Mouse (Mus musculus) frontal cortex, adult 2 months (tissue): Measurements from ENCODE around the gene Rnd1. TPM values are rescaled to one million over a fixed set of nuclear protein-coding genes. Genes with fewer than 3 reads are reported as not detected.

Experiments
- DNase-seq, 2 experiments: peaks; one replicate each; pipeline ENCODE4 v3.0.0; 2022; ENCODE audit warnings: low spot score in 1 of 2; ENCODE audit errors: extremely low spot score in 1 of 2
- polyA plus RNA-seq: library from polyadenylated mRNA; depleted of rRNA; stranded (reverse); fragments of >200 nt; gene quantifications from 2 replicates; pipeline ENCODE4 v1.2.3, GENCODE M21; 2012

Rnd1 gene
- polyA plus RNA-seq, 1 experiment = 25.4 TPM

DNA sequence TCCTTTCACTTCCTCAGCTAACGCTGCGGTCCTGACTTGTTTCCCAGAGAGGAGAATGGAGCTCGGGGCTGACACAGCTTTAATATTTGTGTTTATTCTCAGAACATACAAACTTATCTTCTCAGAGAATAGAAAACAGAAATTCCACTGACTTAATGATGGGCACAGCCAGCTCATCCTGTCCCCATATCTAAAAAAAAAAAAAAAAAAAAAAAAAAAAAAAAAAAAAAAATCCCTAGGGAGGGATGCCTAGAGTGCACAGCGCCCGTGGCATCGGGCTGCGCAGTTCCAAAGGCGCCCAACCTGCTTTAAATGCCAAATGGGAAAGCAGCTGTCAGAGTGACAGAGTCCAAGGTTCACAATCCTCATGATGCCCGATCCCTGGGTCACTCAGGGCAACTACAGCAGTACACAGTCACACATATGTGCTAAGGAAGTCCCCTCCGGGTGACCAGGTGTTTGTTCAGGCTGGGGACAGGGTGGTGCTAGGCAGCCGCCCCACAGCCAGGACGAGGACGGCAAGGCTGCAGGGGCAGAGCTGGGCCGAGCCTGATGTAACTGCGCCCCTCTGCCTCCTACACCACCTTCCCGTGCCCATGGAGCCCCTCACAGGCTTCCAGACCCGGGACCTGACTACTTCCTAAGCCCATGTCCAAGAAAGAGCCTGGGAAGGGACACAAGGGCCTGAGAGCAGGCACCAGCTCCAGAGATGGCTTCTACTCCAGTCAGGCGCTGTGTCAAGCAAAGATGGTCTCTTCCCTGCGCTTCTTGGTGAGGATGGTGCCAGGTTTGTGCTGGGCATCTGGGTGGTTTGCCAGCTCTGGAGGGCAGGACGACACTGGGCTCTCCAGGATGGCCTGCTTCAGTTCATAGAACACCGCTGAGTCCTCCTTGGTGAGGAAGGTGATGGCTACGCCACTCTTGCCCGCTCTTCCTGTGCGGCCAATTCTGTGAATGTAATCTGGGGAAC is 31.9 kb downstream of the Rnd1 start:
- no peak for DNase-seq

GRCm38 (mm10) chr15:98644406-98644805 is 32.9 kb downstream of the Rnd1 start:
- DNase-seq = no peak

GRCm38 (mm10) chr15:98640157-98640556 is 37.1 kb downstream of the Rnd1 start:
- no peak for DNase-seq

DNA sequence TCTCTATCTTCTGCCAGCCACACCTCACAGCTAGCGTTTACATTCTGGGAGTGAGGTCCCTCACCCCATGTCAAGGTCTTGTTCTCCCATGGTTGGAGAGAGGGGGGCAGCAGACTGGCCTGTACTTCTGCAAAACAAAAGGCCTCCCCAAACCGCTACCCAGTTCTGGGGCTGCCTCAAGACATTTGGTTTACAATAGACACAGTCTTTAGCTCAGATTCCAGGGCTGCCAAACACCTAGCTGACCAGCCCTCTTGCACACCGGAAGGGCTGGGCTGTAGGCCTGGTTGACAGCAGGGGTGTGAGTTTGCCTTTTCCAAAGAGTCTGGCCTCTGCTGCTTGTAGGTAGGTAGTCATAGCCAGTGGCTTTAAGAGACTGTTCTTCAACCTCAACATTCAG is 40.1 kb downstream of the Rnd1 start:
- DNase-seq = no peak

GRCm38 (mm10) chr15:98636517-98636916 is 40.7 kb downstream of the Rnd1 start:
- peak in 1 of 2 experiments; percentile 81 for DNase-seq

- no peak for DNase-seq
Measured at GRCm38 (mm10) chr15:98635291-98635841, 41.9 kb downstream of the Rnd1 start.

- DNase-seq = peak in 1 of 2 experiments; percentile 83
Measured at GRCm38 (mm10) chr15:98634541-98635081, 42.6 kb downstream of the Rnd1 start.

GRCm38 (mm10) chr15:98633822-98634470 is 43.3 kb downstream of the Rnd1 start:
- no peak for DNase-seq

DNA sequence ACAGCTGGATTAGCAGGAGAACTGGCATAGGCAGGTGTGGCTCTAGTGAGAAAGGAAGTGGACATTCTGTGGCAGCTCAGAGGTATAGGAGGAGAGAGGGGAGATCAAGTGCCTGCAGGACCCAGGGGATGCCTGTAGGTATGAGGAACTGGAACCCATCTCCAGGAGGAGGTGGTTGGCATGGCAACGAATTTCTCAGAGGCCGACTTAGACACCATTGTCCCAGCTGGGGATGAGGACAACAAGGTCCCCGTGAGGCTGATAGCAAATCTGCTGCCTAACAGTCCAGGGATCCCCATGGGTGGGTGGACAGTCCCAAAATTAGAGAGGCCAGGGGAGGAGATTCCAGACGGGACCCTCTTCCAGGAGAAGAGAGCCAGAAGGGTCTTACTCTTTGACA is 44.3 kb downstream of the Rnd1 start:
- no peak for DNase-seq

DNA sequence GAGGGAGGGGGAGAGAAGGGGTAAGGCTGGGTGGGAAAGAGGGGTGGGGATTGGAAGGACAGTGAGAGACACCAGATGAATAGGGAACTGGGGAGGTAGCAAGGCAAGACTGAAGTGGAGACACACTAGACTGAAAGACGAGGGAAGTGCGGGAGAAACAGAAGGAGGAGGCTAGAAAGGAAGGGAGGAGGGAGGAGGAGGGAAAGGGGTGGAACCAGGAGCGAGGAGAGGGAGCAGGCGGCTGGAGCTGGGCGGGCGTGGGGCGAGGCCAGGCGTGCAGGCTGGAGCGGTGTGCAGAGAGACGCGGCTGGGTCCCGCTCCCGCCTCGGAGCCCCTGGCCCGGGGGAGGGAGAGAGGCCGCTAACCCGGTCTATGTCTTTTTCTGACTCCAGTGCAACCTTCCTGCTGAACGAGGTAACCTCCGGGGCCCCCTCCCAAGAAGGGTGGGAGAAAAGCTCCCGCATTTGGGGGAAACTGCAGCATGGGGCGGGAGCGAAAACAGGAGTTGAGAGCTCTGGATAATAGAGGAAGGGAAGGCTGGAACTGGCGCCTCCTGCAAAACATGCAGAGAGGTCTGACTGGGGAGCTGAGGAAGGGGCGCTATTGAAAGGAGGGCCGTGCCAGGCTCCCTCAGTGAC is 45.0 kb downstream of the Rnd1 start:
- DNase-seq = peak in 1 of 2 experiments; percentile 75

DNA sequence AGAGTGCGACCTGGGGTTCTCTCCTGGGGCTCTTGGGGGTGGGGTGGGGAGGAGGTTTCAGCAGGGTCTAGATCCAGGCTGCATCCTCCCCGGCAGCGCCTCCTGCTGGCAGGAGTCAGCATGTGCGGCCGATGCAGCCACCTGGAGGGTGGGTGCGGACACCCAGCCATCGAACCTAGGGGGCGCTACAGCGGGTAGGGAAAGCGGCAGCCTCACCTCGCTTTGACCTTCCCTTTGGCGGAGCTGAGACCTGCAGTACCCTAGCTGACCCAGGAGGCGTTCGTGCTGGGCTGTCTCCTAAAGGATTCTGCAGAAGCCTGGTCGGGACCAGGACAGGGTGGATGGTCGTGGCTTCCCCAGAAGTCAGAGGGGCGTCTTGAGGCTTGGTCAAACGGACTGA is 45.8 kb downstream of the Rnd1 start:
- peak in 1 of 2 experiments; percentile 72 for DNase-seq

DNA sequence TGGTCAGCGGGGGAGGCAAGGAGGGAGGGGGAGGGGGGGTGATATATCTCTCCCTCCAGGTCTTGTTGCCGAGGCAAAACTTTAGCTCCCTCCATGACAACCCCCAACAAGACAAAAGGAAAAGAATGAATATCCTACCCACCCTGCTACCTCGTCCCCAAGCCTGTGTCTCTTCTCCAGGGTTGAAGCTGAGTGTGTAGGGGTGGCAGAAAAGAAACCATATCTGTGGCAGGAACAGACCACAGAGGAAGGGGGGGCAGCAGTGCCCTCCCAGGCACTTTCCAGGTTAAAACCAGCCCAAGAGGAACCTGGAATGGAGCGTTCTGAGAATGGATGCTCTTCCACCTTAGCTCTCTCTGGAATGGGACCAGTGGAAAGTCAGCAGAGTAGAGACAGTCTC is 46.7 kb downstream of the Rnd1 start, which contains the start of gene Cacnb3:
TSS of gene Cacnb3 (plus strand) at position 301 of the 400 bp plus-strand sequence.
- DNase-seq = no peak

DNA sequence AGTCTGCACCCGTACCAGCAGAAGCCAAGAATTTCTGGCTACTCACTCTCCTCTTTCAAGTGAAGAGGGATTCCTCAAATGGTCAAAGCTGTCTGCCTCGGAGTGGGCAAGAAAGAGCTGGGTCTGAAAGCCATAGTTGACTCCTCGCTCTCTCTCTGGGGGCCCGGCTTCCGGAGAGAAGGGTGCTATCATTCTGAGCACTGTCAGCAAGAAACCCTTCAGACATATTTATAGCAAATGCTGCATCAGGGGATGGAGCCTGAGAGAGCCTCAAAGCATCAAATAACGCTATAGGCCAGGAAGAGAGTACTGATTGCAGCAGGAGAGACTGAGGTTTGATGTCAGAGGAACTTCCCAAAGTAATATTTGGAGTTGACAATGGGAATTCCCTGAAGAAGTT is 47.8 kb downstream of the Rnd1 start:
- no peak for DNase-seq

DNA sequence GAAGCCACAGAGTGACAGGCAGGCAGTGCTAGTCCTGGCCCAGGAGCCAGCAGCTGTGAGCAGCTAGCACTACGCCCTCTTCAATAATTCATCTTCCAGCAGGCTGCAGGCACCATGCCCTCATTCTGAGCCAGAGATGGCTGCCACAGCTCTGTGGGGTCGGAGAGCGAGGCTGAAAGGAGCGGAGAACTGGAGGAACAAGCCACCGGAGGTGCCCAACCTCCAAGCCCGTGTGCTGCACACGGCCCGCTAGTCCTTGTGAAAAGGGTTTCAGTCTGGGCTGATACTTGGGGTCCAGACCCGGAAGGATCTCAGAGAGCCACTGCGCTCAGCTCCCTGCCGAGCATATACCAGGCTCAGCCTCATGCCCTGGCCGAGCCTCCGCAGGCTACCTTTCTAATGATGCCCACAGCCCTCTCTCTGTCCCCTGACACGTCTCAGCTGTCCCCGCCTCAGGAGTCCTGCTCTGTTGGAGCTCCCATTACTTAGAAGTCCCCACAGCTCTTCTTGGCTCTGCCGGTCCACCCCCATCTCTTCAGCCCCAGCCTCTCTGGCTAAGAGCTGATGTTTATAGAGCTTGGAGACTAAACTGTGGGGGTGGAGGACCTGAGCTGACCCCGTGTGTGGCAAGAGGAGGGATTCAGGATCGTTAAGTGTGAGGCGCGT is 48.5 kb downstream of the Rnd1 start:
- no peak for DNase-seq

GRCm38 (mm10) chr15:98626487-98627212 is 50.6 kb downstream of the Rnd1 start:
- DNase-seq = no peak

DNA sequence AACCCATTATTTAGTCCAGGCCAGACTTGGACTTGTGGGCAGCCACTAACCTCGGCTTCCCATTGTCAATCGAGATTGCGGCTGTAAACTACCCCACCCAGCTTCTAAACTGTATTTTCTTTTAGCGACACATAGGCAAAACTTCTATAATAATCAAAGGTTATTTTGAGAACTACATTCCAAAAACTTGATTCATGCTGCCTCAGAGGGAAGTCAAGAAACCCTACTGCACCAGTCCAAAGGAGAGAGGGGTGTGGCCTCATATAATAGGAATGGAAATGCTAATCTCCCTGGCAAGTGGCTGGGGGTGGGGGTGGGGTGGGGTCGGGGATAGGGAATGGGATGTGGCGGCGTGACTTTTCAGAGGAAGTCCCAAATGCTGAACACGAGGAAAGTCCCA is 51.2 kb downstream of the Rnd1 start:
- DNase-seq = no peak

- DNase-seq = no peak
Measured at GRCm38 (mm10) chr15:98623361-98623821, 53.9 kb downstream of the Rnd1 start.

DNA sequence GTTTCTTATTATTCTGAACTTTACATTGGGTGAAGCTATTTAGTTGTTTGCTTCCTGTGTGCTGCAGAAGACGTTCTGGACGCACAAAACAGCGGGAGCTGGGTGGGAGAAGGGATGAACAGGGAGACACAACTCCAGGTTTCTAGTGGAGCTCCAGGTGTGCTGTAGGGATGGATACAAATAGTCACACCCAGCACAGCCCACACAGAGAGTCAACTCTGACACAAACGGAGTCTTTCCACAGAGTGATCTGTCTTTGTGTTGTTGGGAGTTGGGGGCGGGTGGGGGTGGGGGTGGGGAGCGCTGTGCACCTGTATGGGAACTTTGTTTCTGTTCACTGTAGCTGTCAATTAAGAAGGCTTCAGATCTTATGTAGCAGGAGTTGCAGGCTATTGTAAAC is 54.5 kb downstream of the Rnd1 start:
- no peak for DNase-seq

- DNase-seq = no peak
Measured at GRCm38 (mm10) chr15:98622199-98622598, 55.1 kb downstream of the Rnd1 start.
